Mouse (Mus musculus): ENCODE results near the gene Pctp.

Pctp gene

GRCm38 (mm10) chr11:90007791-90008531 lies 5.3 kb upstream of the Pctp start:
- DNase-seq (ENCODE audit: low spot score) = no peak

GRCm38 (mm10) chr11:90006111-90006510 lies 3.4 kb upstream of the Pctp start:
- no peak for DNase-seq (ENCODE audit: low spot score)

- DNase-seq (ENCODE audit: low spot score) = no peak
Measured at GRCm38 (mm10) chr11:90003386-90003785, 692 bp upstream of the Pctp start.

- DNase-seq (ENCODE audit: low spot score) = no peak
Measured at GRCm38 (mm10) chr11:90002987-90003348, 274 bp upstream of the Pctp start.

- DNase-seq (ENCODE audit: low spot score) = no peak
Measured at GRCm38 (mm10) chr11:90001396-90002230, 1.1 kb downstream of the Pctp start.

GRCm38 (mm10) chr11:90000666-90001065 lies 2.0 kb downstream of the Pctp start:
- DNase-seq (ENCODE audit: low spot score) = no peak

- no peak for DNase-seq (ENCODE audit: low spot score)
Measured at GRCm38 (mm10) chr11:89998996-89999770, 3.5 kb downstream of the Pctp start.

GRCm38 (mm10) chr11:89996856-89997255 lies 5.8 kb downstream of the Pctp start:
- no peak for DNase-seq (ENCODE audit: low spot score)

GRCm38 (mm10) chr11:89996406-89996805 lies 6.3 kb downstream of the Pctp start:
- no peak for DNase-seq (ENCODE audit: low spot score)

- no peak for DNase-seq (ENCODE audit: low spot score)
Measured at GRCm38 (mm10) chr11:89995596-89995995, 7.1 kb downstream of the Pctp start.

GRCm38 (mm10) chr11:89994706-89995105 lies 8.0 kb downstream of the Pctp start:
- DNase-seq (ENCODE audit: low spot score) = no peak

GRCm38 (mm10) chr11:89991661-89992060 lies 11.0 kb downstream of the Pctp start:
- no peak for DNase-seq (ENCODE audit: low spot score)

- peak; percentile 88 for DNase-seq (ENCODE audit: low spot score)
Measured at GRCm38 (mm10) chr11:89988936-89989589, 13.6 kb downstream of the Pctp start.

GRCm38 (mm10) chr11:89986516-89986915 lies 16.2 kb downstream of the Pctp start:
- DNase-seq (ENCODE audit: low spot score) = no peak

- DNase-seq (ENCODE audit: low spot score) = no peak
Measured at GRCm38 (mm10) chr11:89985200-89986187, 17.2 kb downstream of the Pctp start.

- DNase-seq (ENCODE audit: low spot score) = no peak
Measured at GRCm38 (mm10) chr11:89984436-89984835, 18.3 kb downstream of the Pctp start.

- no peak for DNase-seq (ENCODE audit: low spot score)
Measured at GRCm38 (mm10) chr11:89982918-89983317, 19.8 kb downstream of the Pctp start.

- no peak for DNase-seq (ENCODE audit: low spot score)
Measured at GRCm38 (mm10) chr11:89980106-89980505, 22.6 kb downstream of the Pctp start.

- DNase-seq (ENCODE audit: low spot score) = no peak
Measured at GRCm38 (mm10) chr11:89978914-89979818, 23.5 kb downstream of the Pctp start.

GRCm38 (mm10) chr11:89978353-89978831 lies 24.3 kb downstream of the Pctp start:
- DNase-seq (ENCODE audit: low spot score) = no peak

Measured in testis, postnatal 10 days (tissue).